Mouse (Mus musculus) activated CD4-positive, CD25-positive, alpha-beta regulatory T cell (primary cell): ENCODE results near the gene Ifngr1. TPM values are rescaled to one million over a fixed set of nuclear protein-coding genes. Genes with fewer than 3 reads are reported as not detected.

Experiments
- polyA plus RNA-seq, 2 experiments: library from polyadenylated mRNA; unstranded; fragments of 100-300 nt; shearing (Covaris generic); gene quantifications; one replicate each; pipeline ENCODE4 v1.2.1; 2017

Ifngr1 gene
- polyA plus RNA-seq: 100 to 1,000 TPM; 253 to 599 TPM

GRCm38 (mm10) chr10:19591641-19592441, at the start of gene Ifngr1:
Gene Ifngr1 (plus strand): TSS chr10:19591949.

GRCm38 (mm10) chr10:19621408-19622048, 29.8 kb downstream of the Ifngr1 start, which contains the start of gene Il22ra2:
Gene Il22ra2 (plus strand): TSS chr10:19621998.

Other genes starting within 250 kb of the Ifngr1 start
- not detected for gene Olig3, start 235.4 kb upstream of the Ifngr1 start, polyA plus RNA-seq
- not detected for gene Il22ra2, start 30.0 kb downstream of the Ifngr1 start, polyA plus RNA-seq
- gene Il20ra, start 120.6 kb downstream of the Ifngr1 start, polyA plus RNA-seq: not detected